Mouse (Mus musculus) 416B (cell line): ENCODE measurements at regions not wholly inside any gene's neighbourhood (a gene's known extent, or its start where the extent isn't known, plus 50 kb on each side); places are given as distances from the start of the nearest gene placed in this dataset.
A peak's percentile ranks its signal among the peaks of the same experiment; 100 is the strongest.

ENCODE experiments used
- DNase-seq: peaks from one replicate; pipeline ENCODE4 v3.0.0; 2011; ENCODE audit warnings: low read depth

DNA sequence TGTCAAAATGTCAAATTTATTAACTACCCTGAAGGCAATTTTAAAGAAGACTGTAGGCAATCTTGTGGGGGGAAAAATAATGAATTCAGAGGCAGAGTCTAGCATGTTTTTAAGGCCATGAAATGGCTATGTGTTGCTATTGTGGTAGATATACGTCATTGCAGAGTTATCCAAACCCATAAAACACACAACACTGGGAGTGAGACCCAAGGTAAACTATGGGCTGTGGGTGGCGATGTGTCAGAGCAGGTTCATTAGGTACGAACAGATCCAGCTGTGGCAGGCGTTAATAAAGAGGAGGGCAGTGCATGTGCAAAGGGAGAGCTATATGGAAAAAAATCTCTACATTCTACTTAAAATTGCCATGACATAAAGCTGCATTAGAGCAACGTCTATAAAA, 189.4 kb upstream of the Btg1 start:
- no peak for DNase-seq

DNA sequence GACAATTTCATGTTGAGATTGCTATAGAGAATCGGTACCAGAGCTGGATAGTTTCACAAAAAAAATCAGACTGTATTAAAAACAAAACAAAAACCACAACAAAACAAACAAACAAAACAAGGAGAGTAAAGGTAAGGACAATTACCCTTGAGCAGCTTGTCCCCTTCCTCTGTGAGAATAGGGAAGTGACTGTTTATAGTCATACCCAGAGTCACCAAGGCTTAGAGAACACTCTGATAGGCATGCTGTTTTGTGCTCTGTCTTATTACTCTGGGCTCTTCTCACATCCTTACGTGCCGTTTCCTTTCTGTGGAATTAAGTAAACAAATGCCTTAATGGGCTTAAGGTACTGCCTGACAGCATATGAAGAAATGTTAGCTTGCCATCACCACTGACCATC, 186.7 kb upstream of the Btg1 start:
- DNase-seq: no peak

DNA sequence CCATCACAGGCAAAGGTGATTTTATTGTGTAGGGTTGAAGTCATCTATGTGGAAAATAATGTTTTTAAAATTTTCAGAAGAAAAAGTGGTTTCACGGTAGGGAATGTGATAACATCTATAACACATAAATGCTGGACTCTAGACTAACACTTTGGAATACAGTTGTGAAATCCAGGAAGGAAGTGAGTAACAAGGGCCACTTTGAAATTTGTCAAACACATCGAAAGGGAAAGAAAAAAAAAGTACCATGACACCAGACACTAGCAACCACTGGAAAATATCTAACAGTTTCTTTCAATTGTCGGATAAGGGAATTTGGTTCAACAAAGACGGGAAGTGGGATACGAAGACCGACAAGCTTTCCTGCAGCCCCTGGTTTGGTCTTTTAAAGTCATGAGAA, 181.7 kb upstream of the Btg1 start:
- peak; percentile 91 for DNase-seq

DNA sequence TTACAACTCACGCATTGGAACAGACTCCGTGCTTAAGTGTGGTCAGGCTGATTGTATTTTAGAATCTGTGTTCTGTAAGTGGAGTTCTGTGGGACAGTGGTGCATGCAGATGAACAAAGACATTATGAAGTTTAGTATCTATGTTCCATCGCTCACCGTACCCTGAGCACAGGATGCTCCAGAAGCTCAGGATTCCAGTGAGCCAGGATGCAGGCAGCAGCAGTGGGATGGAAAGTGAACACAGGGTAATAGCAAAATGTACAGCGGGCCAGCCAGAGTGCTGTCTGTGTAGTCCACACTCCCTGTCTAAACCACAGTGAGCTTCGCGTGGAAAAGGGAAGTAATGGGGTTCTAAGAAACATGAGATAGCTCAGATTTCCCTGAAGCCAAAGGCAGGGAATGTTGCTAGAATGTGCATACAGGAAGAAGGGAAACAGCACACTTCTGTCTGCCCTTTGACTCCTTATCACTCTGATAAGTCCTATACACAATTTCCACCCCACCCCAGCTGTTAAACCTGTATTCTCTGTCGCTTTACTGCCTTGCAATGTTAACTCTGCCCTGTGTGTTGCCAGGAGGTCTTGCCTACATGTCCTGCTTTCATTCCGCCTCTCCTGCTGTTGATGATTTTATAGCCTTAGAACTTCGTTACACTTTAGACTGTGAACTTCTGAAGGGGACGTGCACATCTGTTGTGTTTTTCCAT, 178.3 kb upstream of the Btg1 start:
- no peak for DNase-seq

DNA sequence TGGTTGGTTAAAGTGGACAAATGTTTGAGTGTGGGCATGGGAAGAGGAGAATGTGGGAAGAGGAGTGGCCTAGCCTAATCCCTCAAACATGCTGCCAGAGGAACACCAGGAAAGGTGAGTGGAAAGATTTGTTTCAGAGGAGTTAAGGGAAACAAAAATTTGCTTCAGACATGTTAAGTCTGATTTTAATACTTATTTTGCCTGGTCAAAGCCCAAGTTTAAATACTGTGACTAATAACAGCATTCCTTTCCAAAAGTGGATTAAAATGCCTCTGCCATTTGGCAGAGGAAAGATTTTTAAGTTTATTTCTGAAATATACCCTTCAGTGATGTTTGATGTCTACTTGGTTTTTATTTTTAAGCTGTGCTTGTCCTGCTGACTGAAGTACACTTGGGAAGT, 174.6 kb upstream of the Btg1 start:
- DNase-seq: no peak

DNA sequence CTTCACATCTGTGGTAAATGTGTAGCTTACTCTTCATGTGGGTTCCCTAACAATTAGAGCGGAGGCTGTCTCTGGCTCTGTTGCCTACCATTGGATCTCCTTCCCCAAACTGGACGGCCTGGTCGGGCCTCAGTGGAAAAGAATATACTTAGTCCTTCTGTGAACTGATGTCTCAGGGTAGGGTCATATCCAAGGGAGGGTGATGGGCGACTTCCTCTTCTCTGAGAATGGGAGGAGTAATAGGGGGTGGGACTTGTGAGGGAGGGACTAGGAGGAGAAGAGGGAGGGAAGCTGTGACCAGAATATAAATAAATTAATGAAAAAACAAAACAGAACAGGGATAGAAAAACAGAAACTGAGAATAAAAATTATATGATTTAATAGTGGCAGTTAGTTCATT, 166.5 kb upstream of the Btg1 start:
- no peak for DNase-seq

DNA sequence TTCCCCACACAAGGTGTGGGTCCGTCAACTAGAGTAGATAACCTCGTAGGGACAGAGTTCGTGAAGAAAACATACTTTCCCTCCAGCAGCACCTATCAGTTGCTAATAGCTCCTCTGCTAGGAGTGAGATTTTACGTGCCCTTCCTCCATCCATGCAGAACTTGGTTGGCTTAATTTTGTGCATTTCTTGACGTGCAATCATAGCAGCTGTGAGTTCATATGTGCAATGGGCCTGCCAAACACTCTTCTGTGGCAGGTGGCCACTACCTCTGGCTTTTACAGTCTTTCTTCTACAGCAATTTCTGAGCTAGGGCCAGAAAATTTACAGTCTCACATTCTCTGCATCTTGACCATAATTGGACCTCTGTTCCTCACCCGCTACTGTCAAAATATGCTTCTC, 161.9 kb upstream of the Btg1 start:
- DNase-seq: no peak

DNA sequence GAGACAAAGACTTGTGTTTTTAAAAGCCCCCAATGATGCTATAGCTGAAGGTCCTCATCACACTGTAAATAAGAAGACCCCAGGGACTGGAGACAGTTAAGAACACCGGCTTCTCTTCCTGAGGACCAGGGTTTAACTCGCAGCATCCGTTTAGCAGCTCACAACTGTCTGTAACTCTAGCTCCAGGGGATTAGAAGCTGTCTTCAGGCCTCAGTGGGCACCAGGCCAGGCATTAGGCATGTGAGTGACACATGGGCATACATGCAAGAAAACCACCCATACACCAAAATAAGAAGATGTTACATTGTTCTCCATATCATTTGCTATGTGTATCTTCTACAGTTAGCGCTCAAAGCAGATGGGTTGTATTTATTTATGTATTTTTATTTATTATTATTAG, 158.3 kb upstream of the Btg1 start:
- DNase-seq: no peak

DNA sequence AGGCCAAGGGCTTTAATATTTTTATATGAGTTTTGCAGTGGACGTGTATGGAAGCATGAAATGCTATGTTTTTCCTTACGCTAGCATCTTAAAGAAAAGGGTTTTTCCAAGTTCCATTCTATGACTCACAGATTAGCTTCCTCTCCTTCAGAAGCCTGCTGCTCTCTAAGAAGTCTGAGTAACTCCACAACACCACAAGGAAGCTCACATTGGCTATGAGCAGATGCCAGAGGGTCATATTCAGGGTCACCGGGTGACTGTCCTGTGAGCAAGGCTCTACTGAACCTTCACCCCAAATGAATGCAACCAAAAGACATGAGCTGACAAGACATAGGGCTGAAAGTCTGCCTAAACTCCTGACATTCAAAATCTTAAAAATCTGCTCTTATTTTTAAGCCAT, 157.6 kb upstream of the Btg1 start:
- DNase-seq: no peak

DNA sequence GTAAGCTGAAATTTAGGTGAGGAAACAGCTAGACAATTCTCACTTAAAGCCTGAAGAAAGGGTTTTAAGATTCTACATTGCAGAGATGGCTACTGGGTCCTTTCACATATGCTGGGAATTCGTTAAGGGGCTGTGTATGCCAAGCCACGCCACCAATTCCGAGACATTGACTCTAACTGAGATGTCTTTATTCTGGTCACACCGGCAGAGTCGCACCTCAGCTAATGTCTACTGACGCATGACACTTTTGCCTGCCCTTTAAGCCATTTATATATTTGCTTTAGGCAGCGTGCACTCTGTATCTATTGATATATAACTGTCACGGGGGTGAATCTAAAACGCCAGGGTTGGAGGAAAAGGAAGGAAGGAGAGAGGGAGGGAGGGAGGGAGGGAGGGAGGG, 156.7 kb upstream of the Btg1 start:
- no peak for DNase-seq

DNA sequence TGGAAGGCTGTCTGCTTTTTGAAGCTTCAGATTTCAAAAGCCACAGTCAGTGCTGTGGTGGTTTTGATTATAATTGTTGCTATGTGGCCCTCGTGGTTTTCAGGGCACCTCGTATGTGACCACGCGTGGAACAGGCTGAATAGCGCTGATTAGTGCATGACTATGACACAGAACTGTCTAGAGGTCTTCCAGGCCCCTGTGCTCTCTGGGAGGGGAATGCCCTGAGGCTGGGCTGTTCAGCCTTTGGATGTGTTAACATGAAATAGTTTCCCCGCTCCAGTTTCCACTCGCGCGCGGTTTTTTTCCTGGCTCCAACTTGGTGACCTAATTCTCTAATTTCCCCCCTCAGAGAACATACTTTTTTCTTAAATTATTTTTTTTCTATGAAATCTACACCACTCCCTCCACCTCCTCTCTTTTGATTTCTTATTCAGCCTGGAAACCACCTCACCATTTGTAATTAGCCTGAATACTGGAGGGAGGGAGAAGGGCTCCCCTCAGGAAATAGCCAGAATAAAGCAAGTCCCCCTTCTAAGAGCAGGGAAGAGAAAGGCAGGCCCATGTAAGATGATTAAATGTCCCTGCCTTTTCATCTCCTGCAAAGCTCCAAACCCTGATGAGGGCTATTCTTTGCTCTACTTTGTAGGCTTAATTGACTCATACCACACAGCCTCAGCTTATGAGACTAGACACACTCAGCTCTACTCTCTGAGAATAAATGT, 156.0 kb upstream of the Btg1 start:
- DNase-seq: peak; percentile 25

DNA sequence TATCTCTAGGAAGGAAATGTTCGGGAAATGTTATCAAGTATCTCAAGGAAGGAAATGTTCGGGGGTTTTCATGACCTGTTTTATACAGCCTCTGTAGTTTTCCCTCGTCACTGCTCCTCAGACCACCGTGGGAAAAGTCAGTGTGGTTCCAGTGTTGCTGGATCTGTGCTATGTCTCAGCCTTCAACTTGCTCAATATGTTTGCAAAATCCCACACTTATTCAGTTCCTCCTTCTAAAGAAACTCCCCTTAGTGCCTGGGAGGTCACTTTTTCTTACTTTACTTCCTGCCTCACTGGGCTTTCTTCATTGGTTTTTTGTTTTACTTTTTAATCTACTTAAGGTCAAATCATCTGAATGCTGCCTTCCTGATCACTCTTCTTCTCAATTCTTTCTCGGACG, 150.8 kb upstream of the Btg1 start:
- peak; percentile 44 for DNase-seq

DNA sequence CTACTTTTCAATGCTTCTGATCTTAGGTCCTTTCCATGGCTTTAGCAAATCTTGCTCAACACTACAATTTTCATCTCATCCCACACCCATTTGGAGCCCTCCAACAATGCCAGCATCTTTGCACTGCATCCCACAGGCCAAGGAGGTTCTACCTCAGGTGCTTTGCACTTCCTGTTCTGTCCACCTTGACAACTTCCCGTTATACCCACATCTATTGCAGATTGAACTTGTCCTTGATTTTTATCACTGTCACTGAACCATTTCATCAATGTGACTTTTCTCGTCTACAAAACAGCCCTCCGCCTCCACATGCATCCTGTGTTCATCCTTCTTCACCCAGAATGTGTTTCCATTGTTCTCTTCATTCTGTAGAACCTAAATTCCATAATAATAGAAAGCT, 150.0 kb upstream of the Btg1 start:
- DNase-seq: no peak

DNA sequence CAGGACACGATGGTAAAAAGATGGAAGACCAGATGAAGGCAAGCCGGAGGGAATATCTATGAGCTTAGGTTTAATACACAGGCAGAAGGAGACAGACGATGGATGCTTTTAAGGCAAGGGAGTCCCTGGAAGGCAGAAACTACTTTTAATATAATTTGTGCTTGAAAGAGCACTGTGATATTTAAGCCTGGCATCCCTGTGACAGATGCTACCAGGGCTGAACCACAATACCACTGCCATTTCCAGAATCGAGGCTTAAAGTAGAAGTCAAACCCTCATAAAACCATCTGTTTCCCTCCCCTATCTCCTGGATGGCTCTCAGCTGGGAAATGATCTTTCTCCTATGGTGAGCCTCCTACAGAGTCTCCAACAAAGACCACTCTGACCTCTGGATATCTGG, 149.1 kb upstream of the Btg1 start:
- no peak for DNase-seq

DNA sequence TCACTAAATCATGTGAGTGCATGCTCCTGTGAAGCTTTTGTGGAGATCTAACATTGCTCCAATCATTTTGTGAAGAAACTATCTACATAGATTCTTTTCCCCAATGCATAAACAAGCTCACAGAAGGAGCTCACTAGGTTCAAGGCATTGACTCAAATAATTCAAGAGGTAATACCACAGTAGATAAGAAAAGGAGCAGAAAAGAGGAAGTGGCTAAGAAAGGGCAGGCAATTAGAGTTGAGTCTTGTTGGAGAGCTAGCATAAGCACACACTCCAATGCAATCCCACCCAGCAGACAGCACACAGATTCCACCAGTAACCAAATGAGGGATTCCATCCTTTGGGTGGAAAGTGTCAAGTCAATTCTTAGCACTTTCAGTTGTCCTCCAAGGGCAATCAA, 145.3 kb upstream of the Btg1 start:
- peak; percentile 29 for DNase-seq

DNA sequence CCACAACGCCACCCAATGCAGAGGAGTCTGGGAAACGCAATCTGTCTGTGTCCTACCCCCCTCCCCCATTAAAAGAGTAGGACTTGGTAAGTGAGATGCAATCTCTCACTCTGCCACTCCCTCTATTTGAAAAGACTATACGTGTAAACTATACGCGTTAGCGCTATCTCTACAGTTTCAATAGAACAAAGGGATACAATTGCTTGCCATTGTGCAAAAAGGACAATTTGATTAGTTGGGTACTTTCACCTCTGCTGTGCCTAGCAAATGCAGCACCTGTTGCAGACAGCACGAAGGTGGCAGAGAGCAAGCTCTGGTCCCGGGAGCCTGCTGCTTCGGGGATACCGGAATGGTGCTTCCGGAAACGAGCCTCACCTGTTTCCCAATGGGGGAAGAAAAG, 137.5 kb upstream of the Btg1 start:
- DNase-seq: no peak

DNA sequence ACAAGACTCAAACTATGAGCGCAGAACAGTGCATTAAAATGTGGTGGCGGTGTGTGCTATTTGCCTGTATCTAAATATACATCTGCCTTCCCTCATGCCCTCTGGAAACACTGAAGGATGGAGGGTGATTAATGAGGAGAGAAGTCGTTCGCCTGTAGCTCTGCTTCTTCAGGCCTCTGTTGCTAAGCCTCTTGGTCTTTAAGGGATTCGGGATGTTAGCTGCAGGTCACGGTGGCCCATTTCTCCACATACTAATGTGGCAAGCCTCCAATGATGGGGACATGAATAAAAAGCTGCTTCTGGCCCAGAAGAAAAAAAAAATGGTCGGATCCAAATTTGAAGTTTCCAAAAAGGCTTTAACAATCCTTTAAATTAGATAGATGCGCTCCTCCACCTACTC, 137.0 kb upstream of the Btg1 start:
- no peak for DNase-seq

DNA sequence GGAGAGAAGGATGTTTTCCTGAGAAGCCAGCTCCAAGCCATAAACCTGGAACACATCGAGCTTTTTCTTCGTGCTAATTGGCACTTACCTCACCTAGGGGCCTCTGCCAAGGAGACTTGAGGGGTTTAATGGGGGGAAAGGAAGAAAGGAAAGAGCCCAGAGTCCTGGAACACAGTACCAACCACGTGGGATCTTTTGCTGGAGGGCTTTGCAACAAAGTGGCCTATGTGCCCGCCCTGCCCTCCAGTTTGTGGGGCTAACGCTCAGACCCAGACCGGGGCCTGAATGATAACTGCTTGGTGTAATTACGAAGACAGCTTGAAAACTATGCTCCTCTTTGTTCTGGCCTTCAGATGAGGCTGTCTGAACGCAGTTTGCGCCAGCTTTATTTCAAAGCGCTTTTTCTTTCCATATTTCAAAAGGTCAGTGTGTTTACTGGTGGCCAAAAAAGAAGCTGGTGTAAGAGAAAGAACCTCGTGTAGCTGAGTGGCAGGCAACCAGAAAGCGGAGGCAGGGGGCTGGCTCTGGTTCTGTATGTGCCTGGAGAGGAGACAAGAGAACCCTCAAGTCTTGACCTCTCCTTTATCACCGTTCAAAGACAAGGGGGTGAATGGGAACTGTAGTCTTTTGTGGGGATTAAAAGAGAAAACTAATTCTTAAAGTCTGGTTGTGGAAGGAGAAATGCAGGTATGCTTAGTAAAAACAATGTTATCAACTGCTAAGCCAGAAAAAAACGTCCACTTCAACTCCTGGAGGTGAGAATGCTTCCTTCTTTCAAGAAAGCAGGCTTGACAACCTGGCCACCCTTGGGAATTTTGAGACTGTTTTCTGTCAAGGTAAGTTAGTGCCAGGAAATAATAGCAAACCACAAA, 136.1 kb upstream of the Btg1 start:
- no peak for DNase-seq

DNA sequence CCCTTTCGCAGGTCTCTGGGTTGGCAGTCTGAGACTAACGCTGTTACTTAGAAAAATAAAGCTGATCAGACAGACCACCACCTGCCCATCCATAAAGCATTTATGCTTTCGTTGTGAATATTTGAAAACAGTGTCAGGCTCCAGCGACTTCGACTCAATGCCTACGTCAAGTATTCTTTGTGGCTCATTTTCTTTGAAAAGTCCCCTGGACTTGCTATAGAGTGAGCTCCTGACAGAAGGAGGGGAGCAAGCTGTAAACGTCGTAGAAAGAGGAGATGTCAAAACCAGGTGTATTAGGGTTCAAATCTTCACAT, 135.5 kb upstream of the Btg1 start:
- no peak for DNase-seq

DNA sequence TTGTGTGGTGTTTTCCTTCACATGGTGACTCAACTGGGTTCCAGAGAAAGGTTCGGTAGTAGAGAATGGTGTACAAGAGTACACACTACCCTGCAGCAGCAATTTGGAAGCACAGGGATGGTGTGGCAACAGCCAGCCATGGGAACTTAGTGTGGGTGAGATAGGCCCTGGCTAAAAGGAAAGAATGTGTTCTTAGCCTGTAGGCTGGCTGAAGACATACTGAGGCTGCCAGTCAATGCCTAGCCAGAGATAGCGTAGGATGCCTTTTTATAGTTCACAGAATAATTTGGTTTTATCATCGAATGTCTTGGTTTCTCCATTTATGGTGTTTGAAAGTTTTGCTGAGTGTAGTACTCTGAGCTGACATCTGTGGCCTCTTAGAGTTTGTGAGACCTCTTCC, 130.1 kb upstream of the Btg1 start:
- no peak for DNase-seq

DNA sequence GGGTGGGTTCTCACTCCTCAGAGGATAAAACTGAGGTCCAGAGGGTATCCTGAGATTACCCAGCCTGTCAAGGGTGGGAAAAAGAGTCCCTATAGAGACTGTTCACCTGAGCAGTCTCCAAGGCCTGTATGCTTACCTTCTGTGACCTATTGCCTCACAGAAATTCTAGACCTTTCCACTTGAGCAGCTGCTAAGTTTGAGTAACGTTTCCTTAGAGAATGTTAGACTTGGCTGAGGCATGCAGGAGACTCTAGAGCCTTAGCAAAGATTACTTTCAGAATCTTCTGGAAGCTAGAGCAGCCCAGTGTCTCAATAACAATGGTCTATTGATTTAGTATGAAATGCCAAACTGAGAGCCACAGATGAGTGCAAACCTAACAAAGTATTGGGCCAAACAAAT, 123.1 kb upstream of the Btg1 start:
- DNase-seq: no peak

DNA sequence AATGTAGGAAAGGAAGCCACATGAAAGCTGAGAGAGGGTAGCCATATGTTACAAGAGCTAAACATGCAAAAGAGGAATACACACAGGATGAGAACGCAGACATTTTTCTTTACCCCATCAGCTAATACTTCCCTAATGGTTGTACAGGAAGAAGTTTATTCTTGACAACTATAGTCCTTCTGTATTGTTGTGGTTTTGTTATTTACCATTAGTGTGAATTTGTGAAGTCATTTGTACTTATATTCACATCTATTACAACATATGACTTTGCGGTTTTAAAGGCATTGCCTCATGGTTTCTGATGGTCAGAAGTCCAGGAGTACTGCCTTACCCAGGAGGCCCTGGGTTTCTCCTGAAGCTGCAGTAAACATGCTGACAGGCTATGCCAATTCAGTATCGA, 120.1 kb upstream of the Btg1 start:
- peak; percentile 6 for DNase-seq

DNA sequence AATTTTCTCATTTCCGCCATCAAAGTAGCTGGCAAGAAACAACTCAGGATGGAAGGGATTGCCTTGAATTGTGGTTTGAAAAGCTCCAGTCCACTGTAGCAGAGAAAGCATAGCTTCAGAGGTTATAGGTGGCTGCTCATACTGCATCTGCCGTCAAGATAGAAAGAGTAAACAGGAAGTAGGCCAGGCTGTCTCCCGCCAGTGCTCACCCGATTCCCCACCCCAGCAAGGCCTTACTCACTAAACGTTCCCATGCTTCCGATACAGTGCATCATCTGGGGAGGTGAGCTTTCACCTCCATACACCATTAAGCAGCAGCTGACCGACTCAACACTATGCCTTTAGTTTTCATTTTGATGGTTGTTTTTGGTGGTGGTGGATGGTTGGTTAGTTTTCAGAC, 119.3 kb upstream of the Btg1 start:
- no peak for DNase-seq
